Mouse (Mus musculus) spleen, adult 2 months (tissue): ENCODE results near the gene 4933405L10Rik.

Experiments used
- CTCF ChIP-seq: fragments of 200-500 bp; IDR thresholded peaks from 2 replicates; pipeline ENCODE4 v1.5.1; 2011; ENCODE audit warnings: mild to moderate bottlenecking, inconsistent platforms; ENCODE audit not compliant: insufficient read depth, insufficient read length, insufficient replicate concordance; ENCODE audit errors: extremely low read depth
- POLR2A ChIP-seq: fragments of 200-500 bp; IDR thresholded peaks from 2 replicates; pipeline ENCODE4 v1.6.1; 2011; ENCODE audit warnings: low read depth, low read length, inconsistent platforms

DNA sequence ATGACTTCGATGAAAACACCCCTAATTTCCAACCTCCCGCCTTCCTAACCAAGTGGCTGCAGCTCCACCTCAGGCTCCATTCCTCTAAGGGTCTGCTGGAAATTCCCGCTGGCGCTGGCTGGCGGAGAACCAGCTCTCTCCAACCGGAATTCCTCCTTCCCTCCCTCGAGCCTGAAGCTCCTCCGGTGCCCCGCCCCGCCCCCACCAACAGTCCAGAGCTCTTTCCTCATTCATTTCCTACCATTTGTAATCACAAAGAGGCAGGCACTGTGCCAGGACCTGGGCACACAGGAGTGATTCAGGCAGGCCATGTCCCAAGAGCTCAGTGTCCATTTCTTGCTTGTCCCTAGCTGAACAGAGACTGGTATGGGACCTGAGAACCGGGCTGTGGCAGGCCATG lies 43.2 kb downstream of the 4933405L10Rik start:
- no peak for TF ChIP-seq CTCF
- no peak for TF ChIP-seq POLR2A
